Mouse (Mus musculus) liver, embryonic 14.5 days (tissue): ENCODE measurements around the gene Cacna1i. TPM values are rescaled to one million over a fixed set of nuclear protein-coding genes. Genes with fewer than 3 reads are reported as not detected.

ENCODE experiments used
- ATAC-seq: fragments of 200-750 bp; cut with Nextera tagmentation; 2 replicates; pipeline ENCODE4 v1.8.0; 2017; ENCODE audit warnings: moderate number of reproducible peaks, mild to moderate bottlenecking, moderate library complexity; ENCODE audit not compliant: insufficient read depth
- DNase-seq, 3 experiments: peaks; one replicate each; pipeline ENCODE4 v3.0.0-alpha.2; 2012 to 2013; ENCODE audit warnings: low read depth in 3 of 3, low spot score in 3 of 3
- H3K27ac ChIP-seq: fragments of 300-500 bp; sonication (generic); 2 replicates; pipeline ENCODE4 v1.5.1; 2014; ENCODE audit warnings: moderate library complexity, mild to moderate bottlenecking, control low read depth, inconsistent platforms
- H3K27me3 ChIP-seq: fragments of 300-500 bp; sonication (generic); 2 replicates; pipeline ENCODE4 v1.6.1; 2014; ENCODE audit warnings: mild to moderate bottlenecking, low read length, moderate library complexity; ENCODE audit not compliant: control insufficient read depth, insufficient read depth
- H3K36me3 ChIP-seq: fragments of 300-500 bp; sonication (generic); replicated peaks from 2 replicates; pipeline ENCODE4 v1.6.1; 2014; ENCODE audit warnings: low read depth; ENCODE audit not compliant: control insufficient read depth, insufficient read depth
- H3K4me1 ChIP-seq, 2 experiments: fragments of 200-500 bp in 1 of 2; fragments of 300-500 bp in 1 of 2; sonication (generic) in 1 of 2; replicated peaks; 2 replicates each; pipeline ENCODE4 v1.6.1; 2012 to 2014; ENCODE audit warnings: antibody characterized with exemption in 1 of 2, inconsistent platforms in 1 of 2, low read length in 1 of 2; ENCODE audit not compliant: control insufficient read depth in 2 of 2, insufficient read depth in 2 of 2
- H3K4me2 ChIP-seq: fragments of 300-500 bp; sonication (generic); 2 replicates; pipeline ENCODE4 v1.6.1; 2014; ENCODE audit warnings: low read depth, mild to moderate bottlenecking, control low read depth, moderate library complexity
- H3K4me3 ChIP-seq, 2 experiments: fragments of 200-500 bp in 1 of 2; fragments of 300-500 bp in 1 of 2; sonication (generic) in 1 of 2; 2 replicates each; pipeline ENCODE4 v1.5.1; 2012 to 2014; ENCODE audit warnings: low read depth in 2 of 2, low read length in 2 of 2, mild to moderate bottlenecking in 2 of 2, control low read depth in 1 of 2, inconsistent platforms in 1 of 2, moderate library complexity in 1 of 2; ENCODE audit not compliant: insufficient read depth in 1 of 2
- H3K9ac ChIP-seq: fragments of 300-500 bp; sonication (generic); replicated peaks from 2 replicates; pipeline ENCODE4 v1.6.1; 2014; ENCODE audit warnings: mild to moderate bottlenecking, control low read depth, moderate library complexity
- H3K9me3 ChIP-seq: fragments of 300-500 bp; sonication (generic); 2 replicates; pipeline ENCODE4 v1.6.1; 2016; ENCODE audit warnings: low read length, mixed read lengths; ENCODE audit not compliant: control insufficient read depth
- CTCF ChIP-seq: IDR thresholded peaks from 2 replicates; pipeline ENCODE4 v1.5.1; 2016; ENCODE audit warnings: antibody characterized with exemption, low read depth, control low read depth
- EP300 ChIP-seq: IDR thresholded peaks from 2 replicates; pipeline ENCODE4 v1.6.1; 2016; ENCODE audit warnings: antibody characterized with exemption, low read depth
- WGBS: fragments of 180-500 bp; shearing (Covaris S2); extraction: QIAGEN DNeasy Blood & Tissue Kit; methylation state at CpG from one replicate; pipeline ENCODE4 v1.1.7; 2014; ENCODE audit not compliant: insufficient replicate concordance; 5-methylcytosine and 5-hydroxymethylcytosine counted together
- polyA plus RNA-seq, 2 experiments: library from polyadenylated mRNA; depleted of rRNA in 1 of 2; stranded (reverse) in 1 of 2; unstranded in 1 of 2; fragments of >200 nt; fragmentation: Nextera tagmentation in 1 of 2; extraction: Ambion mirVana in 1 of 2; gene quantifications; 2 replicates each; pipeline versions ENCODE4 v1.2.1 to v1.2.3; 2012 to 2014

Gene Cacna1i
- polyA plus RNA-seq, 2 experiments, result 0.01 TPM

DNA sequence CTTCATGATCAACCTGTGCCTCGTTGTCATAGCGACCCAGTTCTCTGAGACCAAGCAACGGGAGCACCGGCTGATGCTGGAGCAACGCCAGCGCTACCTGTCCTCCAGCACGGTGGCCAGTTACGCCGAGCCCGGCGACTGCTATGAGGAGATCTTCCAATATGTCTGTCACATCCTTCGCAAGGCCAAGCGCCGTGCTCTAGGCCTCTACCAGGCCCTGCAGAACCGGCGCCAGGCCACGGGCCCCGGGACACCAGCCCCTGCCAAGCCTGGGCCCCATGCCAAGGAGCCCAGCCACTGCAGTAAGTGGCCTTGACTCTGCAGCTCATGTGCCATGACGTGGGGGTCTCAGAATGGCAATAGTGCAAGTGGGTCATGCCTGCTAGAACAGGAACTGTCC lies 71.8 kb downstream of the Cacna1i start:
- H3K9me3 ChIP-seq, result no peaks in the 10 kb centered on the region
- no peaks in the 10 kb centered on the region for H3K27me3 ChIP-seq
- H3K4me3 ChIP-seq, result no peak overlapping the region
- 77% methylated on average over 19 of the region's 19 CpGs for WGBS
- H3K4me2 ChIP-seq, result no peak overlapping the region
- H3K9ac ChIP-seq, result no peak overlapping the region
- no peaks in the 10 kb centered on the region for H3K36me3 ChIP-seq
- no peak for ATAC-seq
- H3K27ac ChIP-seq, result no peak overlapping the region
- DNase-seq, result no peak
- peaks cover 0 to 3% of the 10 kb centered on the region in 2 experiments; a peak in 2 of 4 replicates for H3K4me1 ChIP-seq
- TF ChIP-seq CTCF, result no peak
- TF ChIP-seq EP300, result no peak

DNA sequence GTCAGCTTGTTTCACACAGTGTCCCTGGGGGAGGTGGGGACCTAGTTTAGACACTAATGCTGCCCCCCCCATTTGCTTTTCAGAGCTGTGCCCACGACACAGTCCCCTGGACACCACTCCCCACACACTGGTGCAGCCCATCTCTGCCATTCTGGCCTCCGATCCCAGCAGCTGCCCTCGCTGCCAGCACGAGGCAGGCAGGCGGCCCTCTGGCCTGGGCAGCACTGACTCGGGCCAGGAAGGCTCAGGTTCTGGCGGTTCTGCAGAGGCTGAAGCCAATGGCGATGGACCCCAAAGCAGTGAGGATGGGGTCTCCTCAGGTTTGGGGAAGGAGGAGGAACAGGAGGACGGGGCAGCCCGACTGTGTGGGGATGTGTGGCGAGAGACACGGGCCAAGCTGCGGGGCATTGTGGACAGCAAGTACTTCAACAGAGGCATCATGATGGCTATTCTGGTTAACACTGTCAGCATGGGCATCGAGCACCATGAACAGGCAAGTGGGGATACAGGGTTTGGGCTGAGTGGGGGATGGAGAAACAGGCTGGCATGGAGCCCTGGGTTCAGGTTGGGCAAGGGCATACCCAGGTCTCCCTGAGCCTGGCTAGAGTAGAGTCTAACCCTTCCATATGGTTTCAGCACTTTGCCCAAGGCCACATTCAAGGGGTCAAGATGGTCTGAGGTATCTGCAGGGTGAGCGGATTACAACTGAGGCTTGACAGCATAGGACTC lies 74.9 kb downstream of the Cacna1i start:
- Histone ChIP-seq H3K9me3 (no peaks in the 10 kb centered on the region), H3K9ac (no peak overlapping the region), H3K27me3 (no peaks in the 10 kb centered on the region), H3K4me2 (no peak overlapping the region), H3K4me1 (peaks cover 0 to 7% of the 10 kb centered on the region in 2 experiments; a peak in 2 of 4 replicates), H3K36me3 (no peaks in the 10 kb centered on the region), H3K27ac (no peak overlapping the region), H3K4me3 (no peak overlapping the region)
- WGBS, result 65% methylated on average over 15 of the region's 15 CpGs
- DNase-seq (no peak), ATAC-seq (no peak)
- no peak for TF ChIP-seq CTCF
- TF ChIP-seq EP300, result no peak

DNA sequence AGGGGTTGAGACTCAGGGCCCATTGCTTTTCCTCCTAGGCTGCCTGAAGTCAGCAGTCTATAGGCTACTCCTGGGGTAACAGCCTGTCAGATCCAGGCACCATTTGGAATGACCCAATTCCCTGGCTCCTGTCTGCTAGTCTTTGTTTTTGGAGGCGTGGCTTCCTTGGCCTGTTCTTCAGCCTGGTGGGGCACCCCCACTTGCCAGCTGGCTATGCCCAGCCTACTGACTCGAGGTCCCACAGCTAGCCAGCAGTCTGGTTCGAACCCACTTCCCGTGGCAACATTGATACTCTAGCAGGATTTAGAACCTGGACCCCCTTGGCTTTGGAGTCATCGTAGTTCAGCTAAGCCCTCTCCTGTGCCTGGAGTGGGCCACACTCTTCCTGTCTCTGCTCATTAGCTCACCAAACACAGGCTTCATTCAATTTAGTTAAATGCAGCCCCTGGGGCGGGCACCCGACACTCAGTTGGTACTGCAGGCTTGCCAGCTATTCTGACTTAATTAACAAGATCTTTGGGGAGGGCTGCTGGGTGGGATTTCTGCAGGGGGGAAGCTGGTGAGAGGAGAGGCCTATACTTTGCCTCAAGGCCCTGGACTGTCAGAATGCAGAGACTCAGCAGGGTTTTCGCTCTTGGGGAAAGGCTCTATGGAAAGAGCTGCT lies 75.6 kb downstream of the Cacna1i start:
- Histone ChIP-seq H3K27me3 (no peaks in the 10 kb centered on the region), H3K9ac (no peak overlapping the region), H3K4me3 (no peak overlapping the region), H3K4me2 (no peak overlapping the region), H3K9me3 (no peaks in the 10 kb centered on the region), H3K27ac (no peak overlapping the region), H3K36me3 (no peaks in the 10 kb centered on the region), H3K4me1 (peaks cover 0 to 7% of the 10 kb centered on the region in 2 experiments; a peak in 2 of 4 replicates)
- ATAC-seq, result no peak
- 64% methylated on average over 8 of the region's 8 CpGs for WGBS
- TF ChIP-seq EP300 (no peak), CTCF (no peak)
- DNase-seq, result no peak

DNA sequence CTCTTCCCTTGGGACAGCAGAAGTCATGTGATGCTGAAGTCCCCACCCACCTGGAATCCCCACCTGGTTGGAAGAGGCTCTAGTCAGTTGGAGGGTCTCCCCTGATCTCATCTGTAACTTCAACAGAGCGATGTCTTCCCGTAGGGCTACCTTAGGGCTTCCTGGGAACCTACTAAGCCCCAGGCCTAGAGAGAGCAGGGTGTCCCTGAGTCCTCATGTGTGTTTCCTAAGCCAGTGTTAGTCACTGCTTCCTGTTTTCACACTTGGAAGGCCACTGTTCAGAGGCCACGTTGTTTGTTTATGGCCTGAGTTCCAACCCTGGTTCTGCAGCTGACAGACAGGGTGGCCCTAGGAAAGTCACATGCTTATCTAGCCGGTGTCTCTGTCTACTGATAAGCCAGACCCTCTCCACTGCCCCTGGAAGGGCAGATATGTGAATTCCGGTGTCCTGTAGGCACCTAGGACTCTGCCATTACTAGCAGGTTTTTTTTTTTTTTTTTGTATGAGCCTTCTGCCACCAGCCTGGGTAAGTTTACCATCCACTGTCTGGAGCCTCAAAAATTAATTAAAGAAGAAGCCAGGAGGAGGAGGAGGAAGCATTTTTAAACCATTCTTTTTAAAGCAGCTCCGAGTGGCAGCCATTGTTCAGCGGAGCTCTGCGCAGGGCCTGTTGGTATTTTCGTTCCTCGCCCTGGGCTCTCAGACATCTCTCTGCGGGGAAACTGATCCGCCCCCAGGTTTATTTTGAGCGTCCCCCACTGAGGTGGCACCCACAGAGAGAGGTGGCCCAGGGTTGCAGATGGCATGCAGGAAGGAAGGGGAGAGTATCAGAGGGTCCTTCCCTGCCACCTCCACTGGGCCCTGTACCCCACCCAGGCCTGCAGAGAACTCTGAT lies 77.0 kb downstream of the Cacna1i start:
- WGBS, result 48% methylated on average over 13 of the region's 13 CpGs
- ATAC-seq (peak; percentile 69; the same call in 1 of the 2 replicates), DNase-seq (peak in 2 of 3 experiments; percentile 12 to 24)
- Histone ChIP-seq H3K27ac (no peak overlapping the region), H3K4me1 (peaks cover 0 to 7% of the 10 kb centered on the region in 2 experiments; a peak in 2 of 4 replicates), H3K27me3 (no peaks in the 10 kb centered on the region), H3K9ac (no peak overlapping the region), H3K4me2 (no peak overlapping the region), H3K36me3 (no peaks in the 10 kb centered on the region), H3K9me3 (no peaks in the 10 kb centered on the region), H3K4me3 (no peak overlapping the region)
- TF ChIP-seq CTCF (no peak), EP300 (peak; percentile 43)
